Mouse (Mus musculus): ENCODE measurements around the gene Pcnx.
A peak's percentile ranks its signal among the peaks of the same experiment; 100 is the strongest.

Gene Pcnx

GRCm38 (mm10) chr12:81853543-81853942, 6.3 kb upstream of the Pcnx start:
- DNase-seq (ENCODE audit: inconsistent age in 2 of 2, low spot score in 1 of 2) = no peak

DNA sequence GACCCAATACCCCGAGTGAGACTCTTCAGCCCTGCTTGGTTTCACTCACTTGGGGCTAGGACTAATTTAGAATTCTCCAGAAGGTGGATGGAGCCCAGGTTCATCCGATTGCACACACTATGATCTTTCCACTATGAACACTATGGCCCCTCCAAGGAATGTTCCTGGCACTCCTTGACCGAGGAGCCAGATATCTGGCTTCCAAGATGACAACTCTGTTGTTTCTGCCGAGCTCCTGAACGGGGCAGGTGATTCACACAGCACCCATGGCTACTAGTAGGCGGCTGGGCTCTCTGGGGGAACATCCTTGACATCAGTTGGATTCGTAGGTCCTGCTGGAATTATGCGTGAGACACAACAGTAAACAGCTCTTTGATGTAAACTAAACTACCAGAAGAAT, 4.8 kb upstream of the Pcnx start:
- DNase-seq (ENCODE audit: inconsistent age in 2 of 2, low spot score in 1 of 2) = no peak

GRCm38 (mm10) chr12:81856696-81857095, 3.1 kb upstream of the Pcnx start:
- DNase-seq (ENCODE audit: inconsistent age in 2 of 2, low spot score in 1 of 2) = peak in 1 of 2 experiments; percentile 60

DNA sequence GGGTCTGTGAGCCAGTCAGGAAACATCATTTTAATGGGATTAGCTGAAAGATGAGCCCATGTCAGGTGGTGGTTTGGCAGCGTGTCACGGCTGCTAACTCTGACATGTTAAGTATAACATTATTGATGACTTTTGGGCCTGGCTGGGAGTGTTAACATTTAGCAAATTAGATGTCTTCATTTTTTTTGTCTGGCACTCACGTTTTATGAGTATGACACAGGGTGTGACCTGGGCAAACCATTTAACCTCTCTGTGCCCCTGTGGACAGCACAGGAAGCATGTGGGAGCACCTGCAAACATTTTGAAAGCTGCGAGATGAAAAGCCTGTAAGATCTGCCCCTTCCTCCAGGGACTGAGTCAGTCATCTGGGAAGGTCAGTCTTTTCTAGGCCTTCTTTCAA, 2.6 kb upstream of the Pcnx start:
- DNase-seq (ENCODE audit: inconsistent age in 2 of 2, low spot score in 1 of 2) = peak; percentile 38 to 82

DNA sequence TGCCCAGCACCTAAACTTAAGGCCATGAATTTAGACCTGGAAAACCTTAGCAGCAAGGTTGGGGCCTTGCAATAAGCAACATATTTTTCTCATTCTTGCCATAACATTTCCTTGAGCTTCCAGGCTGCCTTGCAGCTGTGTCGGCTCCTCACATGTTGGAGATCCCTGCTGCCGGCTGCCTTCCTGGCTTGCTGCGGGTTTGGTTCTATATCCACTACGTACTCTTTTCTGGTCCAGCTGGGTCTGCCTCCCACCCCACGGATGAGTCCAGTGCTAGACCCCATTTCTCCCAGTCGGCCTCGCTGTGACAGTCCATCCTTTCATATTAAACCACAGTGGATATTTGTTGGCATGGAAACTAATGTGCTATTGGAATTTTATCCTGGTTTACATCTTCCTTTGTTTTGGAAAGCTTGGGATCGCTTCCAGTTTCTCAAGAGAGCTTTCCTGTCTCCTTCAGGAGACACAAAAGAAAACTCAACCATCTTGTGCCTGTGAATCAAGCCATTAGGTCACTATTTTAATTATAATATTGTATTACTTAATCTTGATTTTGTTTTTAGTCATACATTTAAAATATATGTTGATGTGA, 1.7 kb upstream of the Pcnx start:
- DNase-seq (ENCODE audit: inconsistent age in 2 of 2, low spot score in 1 of 2) = no peak

DNA sequence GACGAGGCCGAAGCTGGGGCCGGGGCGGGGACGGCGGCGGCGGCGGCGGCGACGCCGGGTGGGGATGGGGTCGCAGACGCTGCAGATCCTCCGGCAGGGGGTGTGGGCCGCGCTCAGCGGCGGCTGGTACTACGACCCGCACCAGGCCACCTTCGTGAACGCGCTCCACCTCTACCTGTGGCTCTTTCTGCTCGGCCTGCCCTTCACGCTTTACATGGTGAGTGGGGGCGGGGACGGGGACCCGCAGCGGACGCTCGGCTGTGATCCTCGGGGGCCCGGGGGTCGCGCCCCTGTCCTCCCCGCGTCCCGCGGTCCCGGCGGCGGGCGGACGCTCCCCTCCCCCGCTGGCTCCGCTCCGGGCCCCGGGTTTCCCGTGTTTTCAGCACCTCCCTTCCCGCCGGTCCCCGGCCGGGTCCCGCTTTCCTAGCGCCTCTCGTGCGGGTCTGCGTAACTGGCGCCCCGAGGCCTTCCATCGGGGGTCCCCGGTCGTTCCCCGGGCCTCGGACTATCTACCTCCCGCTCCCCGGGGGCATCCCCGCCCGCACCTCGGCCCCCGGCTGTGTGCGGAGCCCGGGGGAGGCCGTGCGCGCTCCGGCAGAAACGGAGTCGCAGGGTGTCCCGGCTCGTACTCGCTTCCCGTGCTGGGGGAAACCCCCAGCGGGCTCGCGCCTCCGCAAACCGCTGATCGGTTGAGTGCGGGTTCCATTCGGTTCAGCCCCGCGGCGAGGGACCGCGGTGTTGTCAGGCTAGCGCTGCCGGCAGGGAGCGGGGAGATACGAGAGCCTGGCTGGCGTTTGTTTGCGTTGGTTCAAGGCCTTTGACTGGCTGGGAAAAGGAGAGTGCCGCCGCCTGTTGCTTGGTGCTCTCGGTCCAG, 722 bp downstream of the Pcnx start:
- DNase-seq (ENCODE audit: inconsistent age in 2 of 2, low spot score in 1 of 2) = peak; percentile 76 to 93

DNA sequence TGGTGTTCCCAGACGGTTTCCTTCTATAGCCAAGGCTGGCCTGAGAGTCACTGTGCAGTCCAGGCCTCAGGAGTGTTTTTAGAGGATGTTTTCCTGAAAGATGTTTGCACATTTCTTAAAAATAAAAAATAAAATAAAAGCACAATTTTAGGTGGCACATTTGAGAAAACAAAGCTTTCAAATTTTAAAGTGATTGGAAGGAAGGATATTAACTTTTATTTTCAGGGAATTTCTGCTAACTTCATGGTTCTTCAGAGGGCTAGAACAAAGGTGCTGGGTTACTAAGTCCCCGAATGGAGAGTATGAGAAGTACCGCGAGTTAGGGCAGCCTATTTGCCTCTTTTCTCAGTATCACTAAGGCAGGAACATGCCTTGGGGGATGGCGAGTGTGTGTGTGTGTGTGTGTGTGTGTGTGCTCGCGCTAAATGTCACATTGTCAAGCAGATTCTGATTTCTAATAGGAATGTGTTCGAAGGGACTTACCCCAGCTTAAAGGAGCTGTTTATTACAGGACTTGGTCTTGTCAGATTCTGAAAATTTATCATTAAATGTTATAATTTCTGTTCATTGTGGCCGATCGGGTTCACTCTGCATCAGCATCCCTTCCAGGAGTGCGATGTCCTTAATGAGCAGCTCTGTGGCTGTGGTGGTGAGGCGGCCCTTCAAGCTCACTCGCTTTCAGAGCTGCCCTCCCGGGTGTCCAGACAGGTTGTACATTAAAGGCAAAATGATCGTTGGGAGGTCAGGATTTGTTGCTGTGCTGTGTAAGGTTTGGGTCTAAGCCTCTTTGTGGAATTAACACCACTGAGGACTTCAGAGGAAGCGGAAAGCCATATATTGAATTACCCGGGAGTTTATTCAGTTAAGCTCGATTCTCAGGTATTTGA, 1.6 kb downstream of the Pcnx start:
- DNase-seq (ENCODE audit: inconsistent age in 2 of 2, low spot score in 1 of 2) = peak in 1 of 2 experiments; percentile 51

DNA sequence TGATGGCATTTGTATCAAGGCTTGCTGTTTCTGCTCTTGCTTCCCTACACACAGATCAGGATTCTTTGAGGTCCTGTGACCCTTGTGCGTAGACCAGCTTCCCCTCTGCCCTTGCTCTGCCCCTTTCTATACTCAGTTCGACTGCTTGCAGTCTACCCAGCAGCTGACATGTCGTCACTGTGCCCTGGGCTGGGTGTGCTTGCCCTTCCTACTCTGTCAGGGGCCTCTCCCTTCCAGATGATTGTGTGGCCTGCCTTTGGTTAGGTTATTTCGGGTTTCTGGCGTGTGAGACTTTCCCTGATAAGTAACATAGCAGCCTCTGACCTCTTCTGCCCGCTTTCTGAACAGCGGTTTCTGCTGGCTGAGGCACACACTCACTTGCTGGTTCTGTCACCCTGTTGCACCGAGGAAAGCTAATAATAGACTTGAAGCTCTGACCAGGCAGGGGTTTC, 2.6 kb downstream of the Pcnx start:
- DNase-seq (ENCODE audit: inconsistent age in 2 of 2, low spot score in 1 of 2) = peak in 1 of 2 experiments; percentile 60

- no peak for DNase-seq (ENCODE audit: inconsistent age in 2 of 2, low spot score in 1 of 2)
These were observed 4.1 kb downstream of the Pcnx start for GRCm38 (mm10) chr12:81863949-81864348.

GRCm38 (mm10) chr12:81865183-81865582, 5.4 kb downstream of the Pcnx start:
- no peak for DNase-seq (ENCODE audit: inconsistent age in 2 of 2, low spot score in 1 of 2)

DNA sequence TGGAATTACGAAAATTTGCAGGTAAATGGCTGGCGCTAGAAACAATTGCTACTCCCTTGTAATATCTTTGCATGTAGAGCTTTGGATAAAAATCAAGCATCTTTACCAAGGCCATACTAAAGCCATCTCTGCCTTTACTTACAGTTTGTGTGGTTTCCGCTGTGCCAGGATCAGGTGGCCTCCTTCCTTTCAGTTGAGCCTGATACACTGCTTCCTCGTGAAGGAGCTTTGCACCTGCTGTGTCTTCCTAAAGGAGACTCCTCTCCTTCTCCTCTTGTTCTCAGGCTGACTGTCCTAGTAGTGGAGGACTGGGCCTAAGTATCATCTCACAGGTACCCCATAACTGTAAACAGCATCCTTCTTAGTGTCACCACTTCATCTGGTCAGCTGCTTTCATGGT, 7.5 kb downstream of the Pcnx start:
- DNase-seq (ENCODE audit: inconsistent age in 2 of 2, low spot score in 1 of 2) = no peak

DNA sequence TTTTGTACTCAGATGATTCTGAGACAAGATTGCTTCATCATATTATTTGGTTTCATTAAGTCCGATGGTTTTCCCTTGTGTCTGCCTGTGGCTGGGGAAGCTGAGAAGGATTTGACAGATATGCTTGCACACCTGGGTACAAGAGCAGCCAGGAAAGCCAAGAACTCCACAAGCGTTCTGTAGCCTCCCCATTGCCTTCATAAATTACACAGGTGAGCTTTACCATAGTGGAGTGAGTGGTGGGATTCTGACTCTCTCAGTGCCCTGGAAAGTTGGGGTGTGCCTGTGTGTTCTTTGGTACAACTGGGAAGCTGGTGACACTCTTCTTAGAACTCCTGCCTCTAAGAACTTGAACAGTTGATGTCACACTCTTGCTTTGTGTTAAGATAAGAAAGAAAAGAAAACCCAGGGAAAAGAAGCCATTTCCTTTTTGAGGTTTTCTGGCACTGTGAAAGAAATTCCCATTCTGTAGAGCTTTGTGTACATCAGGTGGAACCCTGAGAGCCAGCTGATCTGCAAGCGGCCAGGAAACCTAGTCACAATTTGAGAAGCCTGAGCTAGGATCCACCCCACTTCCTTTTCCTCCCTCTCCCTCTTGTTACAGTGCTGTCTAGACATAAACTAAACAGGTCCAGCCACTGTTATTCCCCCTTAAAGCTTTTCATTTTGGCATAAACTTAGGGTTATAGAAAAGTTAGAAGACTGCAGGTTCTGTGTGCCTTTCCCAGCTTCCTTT, 9.6 kb downstream of the Pcnx start:
- DNase-seq (ENCODE audit: inconsistent age in 2 of 2, low spot score in 1 of 2) = no peak

DNA sequence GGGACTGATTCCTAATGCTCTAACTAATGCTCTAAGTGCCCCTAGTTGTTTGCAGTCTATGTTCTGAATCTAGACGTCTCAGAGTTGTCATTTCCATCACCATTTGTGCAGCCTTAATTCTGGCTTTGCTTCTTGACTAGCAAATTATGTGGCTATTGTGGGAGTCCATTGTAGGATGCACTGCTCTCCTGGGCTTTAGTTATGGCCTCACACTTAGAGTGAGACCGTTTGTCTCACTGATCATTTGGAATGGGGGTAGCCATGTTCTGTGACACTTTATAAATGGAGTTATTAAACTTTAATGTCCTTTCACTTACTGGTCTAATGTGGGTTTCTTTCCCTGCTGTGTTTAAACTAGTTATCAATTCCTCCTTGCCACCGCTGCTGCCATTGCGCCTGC, 13.5 kb downstream of the Pcnx start:
- no peak for DNase-seq (ENCODE audit: inconsistent age in 2 of 2, low spot score in 1 of 2)

- DNase-seq (ENCODE audit: inconsistent age in 2 of 2, low spot score in 1 of 2) = no peak
These were observed 20.3 kb downstream of the Pcnx start for GRCm38 (mm10) chr12:81880161-81880560.

GRCm38 (mm10) chr12:81883255-81884106, 23.7 kb downstream of the Pcnx start:
- no peak for DNase-seq (ENCODE audit: inconsistent age in 2 of 2, low spot score in 1 of 2)

DNA sequence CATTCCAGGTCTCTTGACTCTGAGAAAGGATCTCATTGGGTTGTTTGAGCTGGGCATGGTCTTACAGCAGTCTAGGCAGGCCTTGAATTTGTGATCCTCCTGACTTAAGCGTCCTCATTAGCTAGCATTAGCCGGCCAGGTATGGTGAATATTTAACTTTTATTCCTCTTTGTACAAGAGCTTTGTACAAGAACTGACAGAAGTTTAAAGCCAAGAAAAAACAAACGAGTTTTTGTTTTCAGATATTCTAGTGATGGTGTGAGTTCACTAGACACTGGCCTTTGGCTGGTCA, 24.2 kb downstream of the Pcnx start:
- no peak for DNase-seq (ENCODE audit: inconsistent age in 2 of 2, low spot score in 1 of 2)

GRCm38 (mm10) chr12:81884983-81885382, 25.2 kb downstream of the Pcnx start:
- DNase-seq (ENCODE audit: inconsistent age in 2 of 2, low spot score in 1 of 2) = no peak

GRCm38 (mm10) chr12:81885982-81886381, 26.2 kb downstream of the Pcnx start:
- DNase-seq (ENCODE audit: inconsistent age in 2 of 2, low spot score in 1 of 2) = no peak

GRCm38 (mm10) chr12:81888954-81889353, 29.1 kb downstream of the Pcnx start:
- DNase-seq (ENCODE audit: inconsistent age in 2 of 2, low spot score in 1 of 2) = no peak

GRCm38 (mm10) chr12:81891946-81892345, 32.1 kb downstream of the Pcnx start:
- DNase-seq (ENCODE audit: inconsistent age in 2 of 2, low spot score in 1 of 2) = no peak

All from adrenal gland, adult (tissue).